Mouse (Mus musculus) liver, embryonic 13.5 days (tissue): ENCODE results near the gene Crhr1. TPM values are rescaled to one million over a fixed set of nuclear protein-coding genes. Genes with fewer than 3 reads are reported as not detected.
A peak's percentile ranks its signal among the peaks of the same experiment; 100 is the strongest.

Experiments
- ATAC-seq: fragments of 200-750 bp; cut with Nextera tagmentation; 2 replicates; pipeline ENCODE4 v1.8.0; 2017; ENCODE audit warnings: low read depth, mild to moderate bottlenecking, moderate number of reproducible peaks, moderate library complexity
- DNase-seq: peaks from one replicate; pipeline ENCODE4 v3.0.0; 2022
- H3K27ac ChIP-seq: fragments of 300-500 bp; sonication (generic); 2 replicates; pipeline ENCODE4 v1.5.1; 2015; ENCODE audit warnings: moderate library complexity, mild to moderate bottlenecking, inconsistent platforms
- H3K27me3 ChIP-seq: fragments of 300-500 bp; sonication (generic); 2 replicates; pipeline ENCODE4 v1.6.1; 2015; ENCODE audit warnings: mild to moderate bottlenecking, inconsistent platforms
- H3K36me3 ChIP-seq: fragments of 300-500 bp; sonication (generic); 2 replicates; pipeline ENCODE4 v1.6.1; 2015; ENCODE audit warnings: mild to moderate bottlenecking, inconsistent platforms
- H3K4me1 ChIP-seq: fragments of 300-500 bp; sonication (generic); replicated peaks from 2 replicates; pipeline ENCODE4 v1.6.1; 2015; ENCODE audit warnings: inconsistent platforms
- H3K4me2 ChIP-seq: fragments of 300-500 bp; sonication (generic); 2 replicates; pipeline ENCODE4 v1.6.1; 2015; ENCODE audit warnings: inconsistent platforms, mild to moderate bottlenecking, moderate library complexity
- H3K4me3 ChIP-seq: fragments of 300-500 bp; sonication (generic); replicated peaks from 2 replicates; pipeline ENCODE4 v1.5.1; 2015; ENCODE audit warnings: mild to moderate bottlenecking, inconsistent platforms
- H3K9ac ChIP-seq: fragments of 300-500 bp; sonication (generic); 2 replicates; pipeline ENCODE4 v1.6.1; 2015; ENCODE audit warnings: mild to moderate bottlenecking, inconsistent platforms
- H3K9me3 ChIP-seq: fragments of 300-500 bp; sonication (generic); replicated peaks from 2 replicates; pipeline ENCODE4 v1.6.1; 2016; ENCODE audit warnings: inconsistent platforms
- WGBS: fragments of 180-500 bp; shearing (Covaris S2); methylation state at CpG from one replicate; pipeline ENCODE4 v1.1.7; 2015; ENCODE audit not compliant: insufficient replicate concordance; 5-methylcytosine and 5-hydroxymethylcytosine counted together
- polyA plus RNA-seq: library from polyadenylated mRNA; unstranded; fragments of >200 nt; fragmentation: Nextera tagmentation; extraction: Ambion mirVana; gene quantifications from 2 replicates; pipeline ENCODE4 v1.2.1, GENCODE M21; 2015

The Crhr1 gene
- polyA plus RNA-seq: not detected in 2 replicates

DNA sequence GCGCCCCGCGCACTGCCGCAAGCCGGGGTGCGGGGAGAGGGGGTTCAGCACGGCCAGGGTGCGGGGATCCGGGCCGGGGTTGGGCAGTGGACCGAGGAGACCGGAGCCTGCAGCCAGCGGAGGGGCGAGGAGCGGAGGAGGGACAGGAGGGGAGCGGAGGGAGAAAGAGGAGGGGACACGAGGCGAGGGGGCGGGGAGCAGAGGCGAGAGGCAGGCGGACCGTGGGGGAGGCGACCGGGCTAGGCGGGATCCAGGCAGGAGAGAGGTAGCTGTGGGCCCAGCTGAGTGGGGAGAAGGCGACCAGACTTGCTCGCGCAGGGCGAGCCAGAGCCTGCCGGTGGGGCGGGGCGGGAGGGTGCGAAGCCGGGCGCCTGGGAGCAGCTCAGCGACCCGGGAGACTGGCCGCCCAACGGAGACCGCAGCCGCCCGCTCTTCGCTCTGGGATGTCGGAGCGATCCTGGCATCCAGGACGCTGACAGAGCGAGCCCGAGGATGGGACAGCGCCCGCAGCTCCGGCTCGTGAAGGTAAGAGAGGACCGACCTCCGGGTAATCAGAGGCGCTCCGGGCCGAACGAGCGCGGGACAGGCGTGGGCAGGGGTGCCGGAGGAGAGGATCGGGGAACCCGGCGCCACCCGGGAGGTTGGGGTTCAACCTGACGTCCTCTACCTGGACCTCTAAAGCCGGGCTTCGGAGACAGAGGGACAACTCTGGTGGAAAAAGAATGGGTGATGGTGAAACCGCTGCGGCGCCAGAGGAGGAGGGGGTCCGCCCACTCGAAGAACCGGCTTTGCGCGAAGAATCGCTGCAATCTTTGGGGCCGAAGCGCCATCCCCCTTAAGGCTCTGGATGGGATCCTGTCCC, at the start of gene Crhr1:
TSS of gene Crhr1 (plus strand) at position 276 of the 862 bp plus-strand sequence.
- Histone ChIP-seq H3K4me3 (peak within 1 kb of the TSS; percentile 37), H3K4me1 (no peaks in the 10 kb centered on the region; the same call in 1 of the 2 replicates), H3K9me3 (no peaks in the 10 kb centered on the region), H3K27me3 (peaks cover 71% of the 10 kb centered on the region), H3K4me2 (peak within 1 kb of the TSS; percentile 59), H3K9ac (no peak within 1 kb of the TSS), H3K36me3 (no peaks in the 10 kb centered on the region), H3K27ac (no peak within 1 kb of the TSS)
- DNase-seq (no peak), ATAC-seq (no peak)
- WGBS: 3% methylated on average over 73 of the region's 80 CpGs

DNA sequence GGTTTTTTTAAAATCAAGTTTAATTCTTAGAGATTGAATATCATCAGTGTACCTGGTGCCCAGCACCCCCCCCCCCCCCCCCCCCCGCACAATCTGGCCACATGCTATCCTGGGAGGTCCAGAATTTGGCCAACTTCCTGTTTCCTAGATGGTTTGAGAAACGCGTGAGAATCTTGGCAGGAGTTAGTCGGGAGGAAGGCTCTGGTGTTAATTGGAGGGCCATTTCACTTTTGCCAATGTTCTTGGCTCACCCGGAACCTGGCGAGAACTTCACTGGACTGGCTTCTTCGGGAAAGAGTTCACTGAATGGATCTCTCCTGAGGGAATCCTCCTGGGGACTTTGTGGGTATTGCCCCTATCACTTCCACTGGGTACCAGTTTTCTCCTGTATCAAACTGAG, 49.4 kb upstream of the Crhr1 start:
- H3K4me2 ChIP-seq: no peak overlapping the region
- no peaks in the 10 kb centered on the region for H3K36me3 ChIP-seq
- no peaks in the 10 kb centered on the region for H3K4me1 ChIP-seq
- no peak overlapping the region for H3K4me3 ChIP-seq
- H3K27ac ChIP-seq: no peak overlapping the region
- 76% methylated on average over 6 of the region's 7 CpGs for WGBS
- no peak for DNase-seq
- H3K27me3 ChIP-seq: no peaks in the 10 kb centered on the region
- no peak for ATAC-seq
- H3K9me3 ChIP-seq: no peaks in the 10 kb centered on the region
- no peak overlapping the region for H3K9ac ChIP-seq

DNA sequence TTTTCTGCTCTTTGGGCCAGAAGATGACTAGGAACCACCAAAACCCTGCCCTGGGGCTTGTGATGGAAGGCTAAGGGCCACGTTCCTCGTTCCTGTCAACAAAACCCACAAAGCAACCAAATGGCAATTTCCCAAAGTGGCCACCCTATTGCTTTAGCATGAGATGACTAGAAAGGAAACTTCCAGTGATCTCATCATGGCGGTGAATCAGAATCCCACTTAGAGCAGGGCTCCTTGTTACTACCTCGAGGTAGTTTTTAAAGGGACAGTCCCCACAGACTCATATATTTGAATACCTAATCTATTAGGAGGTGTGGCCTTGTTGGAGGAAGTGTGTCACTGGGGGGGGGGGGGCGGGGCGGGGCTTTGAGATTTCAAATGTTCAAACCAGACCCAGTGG, 48.9 kb upstream of the Crhr1 start:
- Histone ChIP-seq H3K9me3 (no peaks in the 10 kb centered on the region), H3K4me3 (no peak overlapping the region), H3K27ac (no peak overlapping the region), H3K9ac (no peak overlapping the region), H3K4me1 (no peaks in the 10 kb centered on the region), H3K36me3 (no peaks in the 10 kb centered on the region), H3K4me2 (no peak overlapping the region), H3K27me3 (no peaks in the 10 kb centered on the region)
- 60% methylated on average over 6 of the region's 6 CpGs for WGBS
- no peak for ATAC-seq
- no peak for DNase-seq

DNA sequence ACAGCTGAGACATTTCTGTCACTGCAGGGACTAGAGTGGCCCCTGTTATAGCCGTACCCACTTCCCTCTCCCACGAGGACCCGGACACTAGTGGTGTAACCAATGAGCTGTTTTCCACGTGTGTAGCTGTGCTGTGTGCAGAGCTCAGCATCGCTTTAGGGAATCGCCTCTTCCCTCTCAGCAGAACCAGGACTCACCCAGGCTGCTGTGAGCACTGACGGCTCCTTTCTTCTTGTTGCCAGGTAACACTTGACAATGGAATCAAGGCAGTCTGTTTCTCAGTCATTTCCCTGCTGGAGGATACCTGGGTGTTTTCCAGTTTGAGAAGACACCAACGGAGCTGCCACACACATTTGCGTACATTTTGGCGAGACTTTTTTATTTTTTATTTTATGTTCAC, 44.1 kb upstream of the Crhr1 start:
- ATAC-seq: no peak
- Histone ChIP-seq H3K36me3 (no peaks in the 10 kb centered on the region), H3K4me1 (no peaks in the 10 kb centered on the region), H3K27ac (no peak overlapping the region), H3K4me2 (no peak overlapping the region), H3K4me3 (no peak overlapping the region), H3K9me3 (no peaks in the 10 kb centered on the region), H3K9ac (no peak overlapping the region), H3K27me3 (no peaks in the 10 kb centered on the region)
- WGBS: 69% methylated on average over 10 of the region's 10 CpGs
- DNase-seq: no peak

DNA sequence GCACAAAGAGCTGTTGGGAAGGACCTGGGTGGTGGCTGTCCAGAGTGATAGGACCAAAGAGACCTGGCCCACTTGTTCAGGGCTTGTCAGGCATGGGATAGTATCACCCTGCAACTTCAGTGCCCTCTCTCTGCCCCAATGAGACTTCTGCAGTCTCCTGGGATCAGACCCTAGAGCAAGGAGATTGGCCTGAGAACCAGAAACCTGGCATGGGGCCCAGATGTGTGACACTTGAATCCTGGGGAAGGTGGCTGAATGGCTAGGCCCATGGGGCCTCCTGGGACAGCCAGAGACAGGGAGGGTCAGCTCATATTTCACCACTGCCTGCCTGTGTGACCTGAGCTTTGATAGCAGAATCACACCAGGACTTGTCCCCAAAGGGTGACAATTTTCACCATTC, 41.9 kb upstream of the Crhr1 start:
- Histone ChIP-seq H3K27me3 (no peaks in the 10 kb centered on the region), H3K9me3 (no peaks in the 10 kb centered on the region), H3K27ac (no peak overlapping the region), H3K4me1 (no peaks in the 10 kb centered on the region), H3K9ac (no peak overlapping the region), H3K4me3 (no peak overlapping the region), H3K4me2 (no peak overlapping the region), H3K36me3 (no peaks in the 10 kb centered on the region)
- DNase-seq (no peak), ATAC-seq (no peak)

DNA sequence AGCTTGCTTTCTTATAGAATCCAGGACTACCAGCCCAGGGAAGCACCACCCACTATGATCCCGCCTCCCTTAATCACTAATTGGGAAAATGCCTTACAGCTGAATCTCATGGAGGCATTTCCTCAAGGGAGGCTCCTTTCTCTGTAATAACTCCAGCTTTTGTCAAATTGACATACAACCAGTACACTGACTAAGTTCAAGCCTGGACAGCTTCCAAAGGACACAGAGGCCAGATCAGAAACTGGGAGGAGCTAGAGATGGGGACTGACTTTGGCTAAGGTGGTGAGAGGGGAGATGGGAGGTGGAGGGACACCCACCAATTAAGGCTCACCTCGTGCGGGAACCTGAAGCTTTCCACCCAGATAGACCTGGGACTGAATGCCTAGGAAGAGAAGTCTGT, 37.5 kb upstream of the Crhr1 start:
- 50% methylated on average over 3 of the region's 3 CpGs for WGBS
- DNase-seq: no peak
- Histone ChIP-seq H3K4me3 (no peak overlapping the region), H3K36me3 (no peaks in the 10 kb centered on the region), H3K9ac (no peak overlapping the region), H3K4me1 (no peaks in the 10 kb centered on the region), H3K9me3 (no peaks in the 10 kb centered on the region), H3K27ac (no peak overlapping the region), H3K4me2 (no peak overlapping the region), H3K27me3 (no peaks in the 10 kb centered on the region)
- no peak for ATAC-seq

DNA sequence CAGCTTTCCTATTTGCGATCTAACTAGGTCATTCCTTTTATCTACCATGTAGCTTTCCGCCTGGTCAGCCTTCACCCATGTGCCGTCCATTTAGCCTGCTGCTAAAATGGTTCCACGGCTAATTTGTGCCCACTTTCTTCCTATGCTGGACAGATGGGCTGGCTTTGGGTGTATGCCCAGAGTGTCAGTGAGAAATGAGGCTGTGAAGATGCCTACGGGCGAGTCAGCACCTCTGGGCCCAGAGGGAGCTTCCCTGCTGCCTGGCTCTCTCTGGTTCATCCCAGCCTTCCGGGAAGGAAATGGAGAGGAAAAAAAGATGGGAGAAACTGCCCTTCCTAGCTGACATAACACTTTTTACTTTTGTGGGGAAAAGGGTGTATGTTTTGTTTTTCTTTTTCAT, 36.1 kb upstream of the Crhr1 start:
- H3K4me2 ChIP-seq: no peak overlapping the region
- 58% methylated on average over 7 of the region's 7 CpGs for WGBS
- no peak overlapping the region for H3K27ac ChIP-seq

DNA sequence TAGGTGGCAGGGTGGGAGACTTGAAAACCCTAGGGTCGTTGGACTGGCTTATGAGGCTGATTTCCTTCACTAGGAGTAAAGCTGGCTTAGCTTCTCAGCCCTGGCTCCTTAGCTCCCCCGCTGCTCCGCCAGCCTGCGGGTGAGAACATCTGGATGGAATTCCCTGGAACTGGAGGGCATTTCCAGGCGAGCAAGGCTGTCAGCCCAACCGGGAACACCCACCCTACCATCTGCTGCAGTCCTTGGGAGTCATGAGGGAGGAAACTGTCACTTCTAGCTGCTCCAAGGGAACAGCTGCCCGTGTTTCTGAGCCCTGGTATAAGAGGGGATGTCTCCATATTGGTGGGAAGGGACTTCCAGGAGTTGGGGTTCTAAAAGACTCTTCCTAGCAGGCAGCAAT, 33.1 kb upstream of the Crhr1 start:
- no peak overlapping the region for H3K9ac ChIP-seq
- no peaks in the 10 kb centered on the region for H3K9me3 ChIP-seq
- no peak for ATAC-seq
- no peaks in the 10 kb centered on the region for H3K36me3 ChIP-seq
- H3K27ac ChIP-seq: no peak overlapping the region
- DNase-seq: no peak
- no peaks in the 10 kb centered on the region for H3K27me3 ChIP-seq
- H3K4me3 ChIP-seq: no peak overlapping the region
- no peak overlapping the region for H3K4me2 ChIP-seq
- WGBS: 14% methylated on average over 7 of the region's 7 CpGs
- H3K4me1 ChIP-seq: no peaks in the 10 kb centered on the region

More for the DNA sequence above, 36.1 kb upstream of the Crhr1 start:
- Histone ChIP-seq H3K4me3 (no peak overlapping the region), H3K9ac (no peak overlapping the region), H3K9me3 (no peaks in the 10 kb centered on the region), H3K27me3 (no peaks in the 10 kb centered on the region), H3K4me1 (no peaks in the 10 kb centered on the region), H3K36me3 (no peaks in the 10 kb centered on the region)
- DNase-seq: no peak
- ATAC-seq: no peak

DNA sequence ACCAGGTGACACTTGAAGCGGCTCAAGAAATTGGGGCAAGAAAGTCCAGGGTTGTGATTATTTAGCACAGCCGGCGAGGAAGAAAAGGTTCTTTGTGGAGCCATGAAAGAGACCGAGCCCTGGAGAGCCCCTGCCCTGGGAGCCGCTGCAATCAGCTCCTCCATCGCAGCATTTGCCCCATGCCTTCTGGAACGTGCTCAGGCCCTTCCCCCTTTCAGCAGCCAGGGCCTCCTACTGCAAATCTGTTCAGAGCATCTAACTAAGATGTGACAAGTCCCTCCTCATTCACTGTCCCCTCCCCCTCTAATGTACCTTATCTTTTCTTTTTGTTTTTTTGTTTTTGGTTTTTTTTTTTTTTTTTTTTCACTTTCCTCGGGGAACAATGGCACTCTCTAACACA, 30.0 kb upstream of the Crhr1 start:
- Histone ChIP-seq H3K9me3 (no peaks in the 10 kb centered on the region), H3K4me2 (no peak overlapping the region), H3K4me3 (no peak overlapping the region), H3K36me3 (no peaks in the 10 kb centered on the region), H3K4me1 (no peaks in the 10 kb centered on the region), H3K27me3 (no peaks in the 10 kb centered on the region; the same call in 1 of the 2 replicates), H3K9ac (no peak overlapping the region), H3K27ac (no peak overlapping the region)
- ATAC-seq (no peak), DNase-seq (no peak)
- 41% methylated on average over 8 of the region's 8 CpGs for WGBS

DNA sequence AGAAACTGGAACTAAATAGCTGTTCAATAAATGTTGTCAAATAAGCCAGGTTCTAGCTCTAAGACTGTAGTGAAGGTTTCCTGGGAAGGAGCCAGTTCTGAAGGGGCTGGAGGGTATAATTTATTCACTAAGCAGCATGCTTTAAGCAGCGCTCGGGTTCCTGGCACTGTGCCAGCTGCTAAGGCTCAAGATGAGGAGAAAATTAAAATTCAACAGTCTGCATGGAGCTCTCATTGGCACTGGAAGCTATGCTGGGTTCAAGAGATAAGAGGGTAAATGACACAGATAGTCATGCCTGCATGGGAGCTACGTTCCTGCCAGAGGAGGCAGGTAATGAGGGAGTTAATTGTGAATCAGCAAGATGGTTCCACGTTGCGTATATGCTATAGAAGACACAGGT, 26.3 kb upstream of the Crhr1 start:
- H3K4me1 ChIP-seq: no peaks in the 10 kb centered on the region
- 57% methylated on average over 5 of the region's 5 CpGs for WGBS
- no peak for ATAC-seq
- H3K9me3 ChIP-seq: no peaks in the 10 kb centered on the region
- H3K27ac ChIP-seq: no peak overlapping the region
- no peak overlapping the region for H3K4me2 ChIP-seq
- no peak overlapping the region for H3K4me3 ChIP-seq
- H3K27me3 ChIP-seq: no peaks in the 10 kb centered on the region; the same call in 1 of the 2 replicates
- DNase-seq: no peak
- no peak overlapping the region for H3K9ac ChIP-seq
- H3K36me3 ChIP-seq: no peaks in the 10 kb centered on the region

DNA sequence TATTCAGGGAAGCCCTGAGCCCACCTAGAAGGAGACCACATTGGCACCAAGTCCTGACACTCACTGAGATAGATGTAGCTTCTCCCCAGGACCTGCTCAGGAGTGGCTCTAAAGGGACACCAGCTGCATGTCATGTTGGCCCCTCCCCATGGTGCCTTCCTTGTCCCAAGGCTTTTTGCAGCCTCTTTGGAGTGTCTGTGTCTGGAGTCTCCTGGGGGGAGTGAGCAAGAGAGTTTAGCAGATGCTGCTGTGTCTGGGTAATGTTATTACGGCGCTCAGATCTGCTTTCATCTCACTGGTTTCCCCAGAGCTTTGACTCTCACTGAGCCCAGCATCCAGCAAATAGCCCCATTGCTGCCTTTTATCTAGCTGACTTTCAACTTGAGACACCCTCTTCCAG, 25.7 kb upstream of the Crhr1 start:
- H3K4me1 ChIP-seq: no peaks in the 10 kb centered on the region
- H3K4me2 ChIP-seq: no peak overlapping the region
- WGBS: 58% methylated on average over 2 of the region's 2 CpGs
- ATAC-seq (no peak), DNase-seq (no peak)
- no peak overlapping the region for H3K4me3 ChIP-seq
- no peaks in the 10 kb centered on the region; the same call in 1 of the 2 replicates for H3K27me3 ChIP-seq
- H3K9ac ChIP-seq: no peak overlapping the region
- H3K9me3 ChIP-seq: no peaks in the 10 kb centered on the region
- H3K27ac ChIP-seq: no peak overlapping the region
- no peaks in the 10 kb centered on the region for H3K36me3 ChIP-seq

DNA sequence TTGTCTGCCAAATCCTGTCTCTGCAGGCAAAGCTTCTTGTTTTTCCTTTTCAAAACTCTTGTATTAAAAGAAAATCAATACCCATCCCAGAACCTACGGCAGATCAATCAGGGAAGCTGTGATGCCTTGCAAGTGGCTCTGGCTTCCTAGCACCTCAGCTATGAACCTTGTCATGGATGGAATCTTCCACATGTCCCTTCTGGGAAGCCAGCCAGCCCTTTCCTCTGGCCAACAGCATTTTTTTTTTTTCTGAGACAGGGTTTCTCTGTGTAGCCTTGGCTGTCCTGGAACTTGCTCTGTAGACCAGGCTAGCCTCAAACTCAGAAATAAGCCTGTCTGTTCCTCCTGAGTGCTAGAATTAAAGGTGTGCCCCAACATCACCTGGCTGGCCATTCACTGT, 22.3 kb upstream of the Crhr1 start:
- DNase-seq: no peak
- no peaks in the 10 kb centered on the region for H3K36me3 ChIP-seq

More for the DNA sequence above, 22.3 kb upstream of the Crhr1 start:
- WGBS: 59% methylated on average over 1 of the region's 1 CpGs
- Histone ChIP-seq H3K4me2 (no peak overlapping the region), H3K9me3 (no peaks in the 10 kb centered on the region), H3K4me1 (no peaks in the 10 kb centered on the region), H3K9ac (no peak overlapping the region), H3K4me3 (no peak overlapping the region), H3K27me3 (no peaks in the 10 kb centered on the region; the same call in 1 of the 2 replicates), H3K27ac (no peak overlapping the region)
- no peak for ATAC-seq
